Mouse (Mus musculus) olfactory bulb, adult 2 months (tissue): Measurements from ENCODE around the gene Sem1. TPM values are rescaled to one million over a fixed set of nuclear protein-coding genes. Genes with fewer than 3 reads are reported as not detected.

Experiments
- H3K27ac ChIP-seq: fragments of 200-500 bp; 2 replicates; pipeline ENCODE4 v1.5.1; 2012; ENCODE audit warnings: low read depth, low read length; ENCODE audit not compliant: insufficient read depth
- H3K4me1 ChIP-seq: fragments of 200-500 bp; 2 replicates; pipeline ENCODE4 v1.6.1; 2012; ENCODE audit warnings: low read length; ENCODE audit not compliant: control insufficient read depth, insufficient read depth
- H3K4me3 ChIP-seq: fragments of 200-500 bp; 2 replicates; pipeline ENCODE4 v1.5.1; 2012; ENCODE audit warnings: mild to moderate bottlenecking, low read depth, low read length, moderate library complexity; ENCODE audit not compliant: insufficient read depth
- CTCF ChIP-seq: fragments of 200-500 bp; IDR thresholded peaks from 2 replicates; pipeline ENCODE4 v1.5.1; 2012; ENCODE audit warnings: low read depth, mild to moderate bottlenecking, low read length, moderate library complexity; ENCODE audit not compliant: insufficient read depth
- POLR2A ChIP-seq: fragments of 200-500 bp; IDR thresholded peaks from 2 replicates; pipeline ENCODE4 v1.6.1; 2012; ENCODE audit warnings: mild to moderate bottlenecking, low read depth, low read length, moderate library complexity; ENCODE audit not compliant: insufficient read depth
- whole genome bisulfite sequencing: fragments of 180-500 bp; shearing (Covaris S2); methylation state at CpG from one replicate; pipeline ENCODE4 v1.1.7; 2018; 5-methylcytosine and 5-hydroxymethylcytosine counted together
- polyA plus RNA-seq: library from polyadenylated mRNA; stranded (reverse); fragments of >200 nt; gene quantifications from 2 replicates; pipeline ENCODE4 v1.2.4, GENCODE M21; 2012; ENCODE audit warnings: low replicate concordance; ENCODE audit not compliant: missing spikeins, insufficient read depth, insufficient read length

The Sem1 gene
- polyA plus RNA-seq = 350 and 527 TPM in 2 replicates

GRCm38 (mm10) chr6:6578304-6579149 is at the start of gene Sem1:
TSS of gene Sem1 (minus strand) at chr6:6578663.
- H3K4me3 ChIP-seq = peak within 1 kb of the TSS; percentile 94
- TF ChIP-seq CTCF (peak; percentile 19; the same call in 1 of the 2 replicates), POLR2A (peak; percentile 64)
- 1% methylated on average over 59 of the region's 59 CpGs for WGBS
- H3K27ac ChIP-seq = peak within 1 kb of the TSS; percentile 94
- H3K4me1 ChIP-seq = no peaks in the 10 kb centered on the region

- Histone ChIP-seq H3K4me1 (no peaks in the 10 kb centered on the region), H3K4me3 (no peak overlapping the region), H3K27ac (no peak overlapping the region)
- no peak for TF ChIP-seq CTCF
- TF ChIP-seq POLR2A = no peak
- WGBS = 60% methylated on average over 16 of the region's 16 CpGs
These were observed 44.6 kb upstream of the Sem1 start for GRCm38 (mm10) chr6:6622846-6623749.

DNA sequence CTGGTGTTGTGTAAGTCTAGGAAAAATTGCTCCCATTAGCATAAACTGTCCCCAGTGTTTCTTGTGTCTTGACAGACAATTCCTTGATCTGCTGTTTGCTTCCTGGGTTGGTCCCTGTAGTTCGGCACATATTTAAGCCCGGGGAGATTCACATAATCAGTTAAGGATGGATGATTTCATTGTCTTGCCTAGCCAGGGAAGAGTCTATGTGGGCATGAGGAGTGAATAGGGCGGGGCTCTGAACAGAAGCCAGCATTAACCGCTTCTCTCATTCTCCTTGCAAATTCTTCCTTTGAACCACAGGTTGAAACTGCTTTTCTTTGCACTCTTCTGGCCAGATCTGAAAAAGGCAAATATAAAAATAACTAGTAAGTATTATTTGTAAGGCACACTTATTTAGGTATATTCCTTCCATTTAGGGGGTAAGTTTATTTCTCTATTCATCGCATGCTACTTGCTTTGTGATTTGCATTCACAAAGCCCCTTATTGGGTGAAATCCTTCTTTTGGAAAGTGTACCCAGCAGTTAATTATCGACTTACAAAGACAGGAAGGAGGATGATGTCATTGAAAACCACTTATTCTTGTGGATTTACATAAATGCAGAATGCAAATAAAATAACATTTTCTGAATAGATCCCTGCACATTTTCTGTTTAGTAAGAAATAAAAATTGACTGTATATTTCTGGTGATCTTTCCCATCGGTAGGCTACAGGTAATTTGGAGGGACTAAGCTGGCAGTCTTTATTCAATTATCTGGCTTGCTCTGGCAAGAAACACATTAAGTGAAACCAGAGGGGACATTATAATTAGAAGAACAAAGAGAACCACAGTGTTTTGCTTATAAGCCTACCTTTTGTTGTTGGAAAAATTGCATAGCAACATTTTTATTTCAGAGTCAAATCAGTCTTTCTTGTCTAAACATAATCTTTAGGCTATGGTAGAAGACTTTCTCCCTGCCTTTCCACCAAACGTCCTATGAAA is 25.4 kb upstream of the Sem1 start:
- Histone ChIP-seq H3K27ac (no peak overlapping the region), H3K4me3 (no peak overlapping the region), H3K4me1 (no peaks in the 10 kb centered on the region)
- WGBS = 18% methylated on average over 8 of the region's 8 CpGs
- TF ChIP-seq POLR2A (no peak), CTCF (no peak)

DNA sequence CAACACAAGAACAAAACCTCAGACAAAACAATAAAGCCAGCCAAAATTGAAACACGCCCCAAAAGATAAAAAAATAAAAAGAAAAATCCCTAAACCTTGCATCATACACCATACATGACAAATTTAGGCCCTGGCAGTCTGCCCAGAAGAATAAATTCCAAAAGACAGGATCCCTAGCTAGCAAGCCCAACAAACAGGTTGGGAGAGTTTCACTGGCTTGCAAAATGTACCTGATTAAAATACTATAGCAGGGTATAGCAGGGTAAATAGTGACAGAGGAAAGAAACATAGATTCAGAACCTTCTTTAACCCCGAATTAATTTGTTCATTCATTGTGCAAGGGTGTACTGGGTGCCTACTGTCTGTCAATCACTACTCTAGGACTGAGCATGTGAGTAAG is 7.8 kb upstream of the Sem1 start:
- 83% methylated on average over 2 of the region's 2 CpGs for WGBS
- no peak overlapping the region for H3K27ac ChIP-seq
- no peaks in the 10 kb centered on the region for H3K4me1 ChIP-seq
- no peak for TF ChIP-seq CTCF
- TF ChIP-seq POLR2A = no peak
- H3K4me3 ChIP-seq = no peak overlapping the region

DNA sequence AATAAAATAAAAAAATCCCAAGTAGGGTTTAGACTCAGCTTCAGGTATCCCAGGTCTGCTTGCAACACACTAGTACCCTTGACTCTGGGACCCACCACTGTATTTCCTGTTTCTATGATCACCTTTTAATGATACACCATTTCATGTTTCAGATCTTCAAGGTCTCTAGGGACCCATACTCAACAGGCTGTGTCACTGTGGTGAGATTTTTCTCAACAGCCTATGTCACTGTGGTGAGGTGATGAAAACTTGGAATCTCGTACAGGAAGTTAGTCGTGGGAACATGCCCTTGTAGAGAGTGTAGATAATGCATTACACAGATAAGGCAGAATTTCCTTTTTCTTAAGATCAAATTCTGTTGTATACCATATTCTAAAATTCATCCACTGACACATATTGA is 3.4 kb upstream of the Sem1 start:
- 92% methylated on average over 2 of the region's 2 CpGs for WGBS
- TF ChIP-seq POLR2A = no peak
- TF ChIP-seq CTCF = no peak
- Histone ChIP-seq H3K27ac (no peak overlapping the region), H3K4me1 (no peaks in the 10 kb centered on the region), H3K4me3 (no peak overlapping the region)

DNA sequence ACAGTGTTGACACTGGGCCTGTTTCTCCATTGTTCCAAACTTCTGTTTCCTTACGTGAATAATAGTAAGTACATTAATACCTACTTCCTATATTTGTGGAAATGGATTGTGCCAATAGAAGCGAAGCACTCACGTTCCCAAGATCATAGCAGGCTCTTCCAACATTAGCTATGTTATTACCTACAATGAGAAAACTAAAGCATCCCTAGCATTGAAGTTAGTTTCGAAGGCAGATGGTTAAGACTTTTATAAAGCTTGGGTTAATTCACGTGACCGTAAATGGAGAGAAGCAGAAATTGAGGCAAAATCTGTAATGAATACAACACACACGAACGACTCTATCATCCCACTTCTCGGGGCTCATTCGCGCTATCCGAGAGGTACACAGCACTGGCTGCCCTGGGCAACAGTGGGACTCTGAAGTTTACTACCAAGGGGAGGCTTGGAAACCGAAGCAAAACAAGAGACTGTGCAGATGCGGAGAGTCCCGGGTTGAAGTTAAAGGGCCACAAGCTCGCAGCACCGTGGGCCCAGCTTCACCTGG is 650 bp downstream of the Sem1 start:
- no peak for TF ChIP-seq CTCF
- no peak for TF ChIP-seq POLR2A

DNA sequence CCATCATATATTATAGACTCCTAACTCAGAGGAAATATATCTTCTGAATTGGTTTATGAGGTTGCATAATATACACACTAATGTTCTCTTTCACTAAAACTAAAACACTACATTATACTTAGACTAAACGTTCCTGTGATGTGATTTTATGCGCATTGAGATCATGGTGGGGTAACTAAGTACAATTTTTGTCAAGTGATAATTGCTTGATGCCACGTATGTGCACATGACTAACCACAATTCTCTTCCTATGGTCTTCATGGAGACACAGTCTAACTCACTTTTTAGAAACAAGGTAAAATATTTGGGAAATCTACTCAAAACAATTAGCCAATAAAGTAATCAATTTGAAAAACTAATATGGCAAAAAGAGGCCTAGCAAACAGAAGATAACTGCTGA is 1.2 kb downstream of the Sem1 start:
- no peak overlapping the region for H3K27ac ChIP-seq
- WGBS = 41% methylated on average over 3 of the region's 3 CpGs

More for the DNA sequence above, 650 bp downstream of the Sem1 start:
- Histone ChIP-seq H3K4me3 (peak overlapping the region; percentile 94), H3K27ac (peak overlapping the region; percentile 94), H3K4me1 (no peaks in the 10 kb centered on the region)
- WGBS = under 1% methylated on average over 17 of the region's 17 CpGs

GRCm38 (mm10) chr6:6575796-6576195 is 2.7 kb downstream of the Sem1 start:
- Histone ChIP-seq H3K4me1 (no peaks in the 10 kb centered on the region), H3K27ac (no peak overlapping the region), H3K4me3 (no peak overlapping the region)
- TF ChIP-seq POLR2A = no peak
- TF ChIP-seq CTCF = no peak
- 61% methylated on average over 4 of the region's 4 CpGs for WGBS

More for the DNA sequence above, 1.2 kb downstream of the Sem1 start:
- TF ChIP-seq CTCF = no peak
- TF ChIP-seq POLR2A = no peak
- H3K4me1 ChIP-seq = no peaks in the 10 kb centered on the region
- H3K4me3 ChIP-seq = no peak overlapping the region

DNA sequence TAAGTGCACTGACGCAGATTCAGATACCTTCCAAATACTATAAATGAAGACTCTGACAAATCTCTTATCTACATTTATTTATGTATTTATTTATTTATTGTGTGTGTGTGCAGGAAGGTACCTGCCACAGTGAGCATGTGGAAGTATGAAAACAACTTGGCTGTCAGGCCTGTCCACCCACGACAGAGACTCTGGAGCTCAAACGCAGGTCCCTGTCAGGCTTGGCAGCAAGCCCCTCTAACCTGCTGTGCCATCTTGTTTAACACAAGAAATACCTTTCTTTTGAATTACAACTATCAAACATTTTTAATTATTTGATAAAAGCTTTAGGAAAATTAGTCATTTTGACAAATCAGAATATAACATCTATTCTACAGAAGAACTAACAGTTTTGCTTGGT is 10.0 kb downstream of the Sem1 start:
- 59% methylated on average over 3 of the region's 3 CpGs for WGBS
- peaks cover 5% of the 10 kb centered on the region; the same call in 1 of the 2 replicates for H3K4me1 ChIP-seq
- no peak for TF ChIP-seq CTCF
- no peak overlapping the region for H3K4me3 ChIP-seq
- H3K27ac ChIP-seq = no peak overlapping the region
